Mouse (Mus musculus): ENCODE results near the gene Ttc39b. TPM values are rescaled to one million over a fixed set of nuclear protein-coding genes. Genes with fewer than 3 reads are reported as not detected.

Gene Ttc39b
- total and polyA plus RNA-seq, 3 experiments, result 11.3 to 109 (median 21.1) TPM

GRCm38 (mm10) chr4:83206803-83207586 lies 117.1 kb downstream of the Ttc39b start:
- no peaks in the 10 kb centered on the region for H3K36me3 ChIP-seq (ENCODE audit: control insufficient read depth in 1 of 2, insufficient read depth in 2 of 2, low read length in 2 of 2)
- no peak for TF ChIP-seq RAD21 (IDR thresholded peaks at IDR 0.05; ENCODE audit: low read depth, low read length)
- TF ChIP-seq EP300 (IDR thresholded peaks at IDR 0.05; ENCODE audit: low read depth in 1 of 2, low read length in 2 of 2), result no peak
- TF ChIP-seq NELFE (IDR thresholded peaks at IDR 0.05; ENCODE audit: low read depth, low read length), result no peak
- TF ChIP-seq SIN3A (IDR thresholded peaks at IDR 0.05; ENCODE audit: low read length), result no peak
- TF ChIP-seq E2F4 (IDR thresholded peaks at IDR 0.05; ENCODE audit: borderline replicate concordance, low read depth, low read length), result no peak
- TF ChIP-seq BHLHE40 (IDR thresholded peaks at IDR 0.05; ENCODE audit: borderline replicate concordance, low read depth, low read length), result no peak
- TF ChIP-seq ZNF384 (IDR thresholded peaks at IDR 0.05; ENCODE audit: low read depth, low read length), result no peak
- no peak for TF ChIP-seq CHD2 (IDR thresholded peaks at IDR 0.05; ENCODE audit: low read length)
- TF ChIP-seq MAZ (IDR thresholded peaks at IDR 0.05; ENCODE audit: low read depth, low read length), result no peak
- no peak for TF ChIP-seq SMC3 (IDR thresholded peaks at IDR 0.05; ENCODE audit: low read depth, low read length)
- TF ChIP-seq RCOR1 (IDR thresholded peaks at IDR 0.05; ENCODE audit: low read depth, low read length), result no peak
- no peak for TF ChIP-seq ZKSCAN1 (IDR thresholded peaks at IDR 0.05; ENCODE audit: low read depth, low read length)
- no peak for TF ChIP-seq MEF2A (IDR thresholded peaks at IDR 0.05; ENCODE audit: extremely low read depth, insufficient replicate concordance, low read depth, low read length, poor library complexity, severe bottlenecking)
- TF ChIP-seq HCFC1 (IDR thresholded peaks at IDR 0.05; ENCODE audit: low read depth, low read length), result no peak
- TF ChIP-seq POLR2AphosphoS2 (IDR thresholded peaks at IDR 0.05; ENCODE audit: low read length), result no peak
- no peak for TF ChIP-seq MYC (IDR thresholded peaks at IDR 0.05; ENCODE audit: low read depth, low read length)
- no peak overlapping the region for H3K4me3 ChIP-seq (ENCODE audit: control insufficient read depth in 1 of 2, insufficient read depth in 1 of 2, low read depth in 2 of 2, low read length in 2 of 2)
- no peaks in the 10 kb centered on the region for H3K9me3 ChIP-seq (replicated peaks; ENCODE audit: insufficient read depth, low read length)
- no peak overlapping the region for H3K27ac ChIP-seq (ENCODE audit: control insufficient read depth, low read depth, low read length)
- H3K4me1 ChIP-seq (ENCODE audit: control insufficient read depth in 1 of 2, insufficient read depth in 2 of 2, low read length in 2 of 2), result no peaks in the 10 kb centered on the region
- H3K9ac ChIP-seq (ENCODE audit: control insufficient read depth, low read depth, low read length, poor library complexity, severe bottlenecking), result no peak overlapping the region
- no peak for DNase-seq (ENCODE audit: low read depth, low spot score)
- H3K79me2 ChIP-seq (ENCODE audit: control insufficient read depth, insufficient read depth, low read length, poor library complexity), result no peaks in the 10 kb centered on the region
- no peaks in the 10 kb centered on the region for H3K27me3 ChIP-seq (ENCODE audit: control insufficient read depth in 1 of 2, insufficient read depth in 2 of 2, low read length in 2 of 2)

- TF ChIP-seq ETS1 (IDR thresholded peaks at IDR 0.05; ENCODE audit: low read depth, low read length), result no peak
- no peak for TF ChIP-seq ZKSCAN1 (IDR thresholded peaks at IDR 0.05; ENCODE audit: low read depth, low read length)
- TF ChIP-seq MYC (IDR thresholded peaks at IDR 0.05; ENCODE audit: low read depth, low read length), result no peak
- no peak for TF ChIP-seq MAFK (IDR thresholded peaks at IDR 0.05; ENCODE audit: borderline replicate concordance, low read depth, low read length)
- no peak for TF ChIP-seq BHLHE40 (IDR thresholded peaks at IDR 0.05; ENCODE audit: borderline replicate concordance, low read depth, low read length)
- Histone ChIP-seq H3K27ac (ENCODE audit: control insufficient read depth, low read depth, low read length) (no peak overlapping the region), H3K9ac (ENCODE audit: control insufficient read depth, low read depth, low read length, poor library complexity, severe bottlenecking) (no peak overlapping the region), H3K4me1 (ENCODE audit: control insufficient read depth in 1 of 2, insufficient read depth in 2 of 2, low read length in 2 of 2) (no peaks in the 10 kb centered on the region), H3K36me3 (ENCODE audit: control insufficient read depth in 1 of 2, insufficient read depth in 2 of 2, low read length in 2 of 2) (no peaks in the 10 kb centered on the region), H3K79me2 (ENCODE audit: control insufficient read depth, insufficient read depth, low read length, poor library complexity) (no peaks in the 10 kb centered on the region), H3K9me3 (replicated peaks; ENCODE audit: insufficient read depth, low read length) (no peaks in the 10 kb centered on the region), H3K27me3 (ENCODE audit: control insufficient read depth in 1 of 2, insufficient read depth in 2 of 2, low read length in 2 of 2) (no peaks in the 10 kb centered on the region), H3K4me3 (ENCODE audit: control insufficient read depth in 1 of 2, insufficient read depth in 1 of 2, low read depth in 2 of 2, low read length in 2 of 2) (no peak overlapping the region)
- no peak for DNase-seq (ENCODE audit: low read depth, low spot score)
Measured at GRCm38 (mm10) chr4:83206416-83206802, 117.6 kb downstream of the Ttc39b start.
